Mouse (Mus musculus): ENCODE results near the gene 9230112D13Rik.

The 9230112D13Rik gene

GRCm38 (mm10) chr14:34522701-34523100, at the start of gene 9230112D13Rik:
9230112D13Rik (minus strand) TSS chr14:34522801.
- no peak for DNase-seq (ENCODE audit: low spot score in 2 of 2)

GRCm38 (mm10) chr14:34571610-34572387, 49.2 kb upstream of the 9230112D13Rik start:
- no peak for DNase-seq (ENCODE audit: low spot score in 2 of 2)

- DNase-seq (ENCODE audit: low spot score in 2 of 2): no peak
Measured at GRCm38 (mm10) chr14:34570903-34571302, 48.3 kb upstream of the 9230112D13Rik start.

- DNase-seq (ENCODE audit: low spot score in 2 of 2): peak; percentile 34 to 77
Measured at GRCm38 (mm10) chr14:34570294-34570693, 47.7 kb upstream of the 9230112D13Rik start.

- DNase-seq (ENCODE audit: low spot score in 2 of 2): no peak
Measured at GRCm38 (mm10) chr14:34569534-34570194, 47.1 kb upstream of the 9230112D13Rik start.

GRCm38 (mm10) chr14:34568626-34569025, 46.0 kb upstream of the 9230112D13Rik start:
- no peak for DNase-seq (ENCODE audit: low spot score in 2 of 2)

GRCm38 (mm10) chr14:34567697-34568096, 45.1 kb upstream of the 9230112D13Rik start:
- DNase-seq (ENCODE audit: low spot score in 2 of 2): no peak

GRCm38 (mm10) chr14:34566530-34566929, 43.9 kb upstream of the 9230112D13Rik start:
- DNase-seq (ENCODE audit: low spot score in 2 of 2): no peak

GRCm38 (mm10) chr14:34565711-34566110, 43.1 kb upstream of the 9230112D13Rik start:
- no peak for DNase-seq (ENCODE audit: low spot score in 2 of 2)

- no peak for DNase-seq (ENCODE audit: low spot score in 2 of 2)
Measured at GRCm38 (mm10) chr14:34564646-34565045, 42.0 kb upstream of the 9230112D13Rik start.

GRCm38 (mm10) chr14:34562393-34562792, 39.8 kb upstream of the 9230112D13Rik start:
- no peak for DNase-seq (ENCODE audit: low spot score in 2 of 2)

- no peak for DNase-seq (ENCODE audit: low spot score in 2 of 2)
Measured at GRCm38 (mm10) chr14:34561647-34562046, 39.0 kb upstream of the 9230112D13Rik start.

- DNase-seq (ENCODE audit: low spot score in 2 of 2): no peak
Measured at GRCm38 (mm10) chr14:34558947-34559346, 36.3 kb upstream of the 9230112D13Rik start.

GRCm38 (mm10) chr14:34555211-34555610, 32.6 kb upstream of the 9230112D13Rik start:
- no peak for DNase-seq (ENCODE audit: low spot score in 2 of 2)

GRCm38 (mm10) chr14:34554047-34554446, 31.4 kb upstream of the 9230112D13Rik start:
- DNase-seq (ENCODE audit: low spot score in 2 of 2): no peak

- DNase-seq (ENCODE audit: low spot score in 2 of 2): no peak
Measured at GRCm38 (mm10) chr14:34553470-34553869, 30.9 kb upstream of the 9230112D13Rik start.

- DNase-seq (ENCODE audit: low spot score in 2 of 2): no peak
Measured at GRCm38 (mm10) chr14:34552226-34552625, 29.6 kb upstream of the 9230112D13Rik start.

- peak; percentile 40 to 67 for DNase-seq (ENCODE audit: low spot score in 2 of 2)
Measured at GRCm38 (mm10) chr14:34549004-34549671, 26.5 kb upstream of the 9230112D13Rik start.

- no peak for DNase-seq (ENCODE audit: low spot score in 2 of 2)
Measured at GRCm38 (mm10) chr14:34548391-34549001, 25.9 kb upstream of the 9230112D13Rik start.

- no peak for DNase-seq (ENCODE audit: low spot score in 2 of 2)
Measured at GRCm38 (mm10) chr14:34544545-34544944, 21.9 kb upstream of the 9230112D13Rik start.

- no peak for DNase-seq (ENCODE audit: low spot score in 2 of 2)
Measured at GRCm38 (mm10) chr14:34544001-34544400, 21.4 kb upstream of the 9230112D13Rik start.

- DNase-seq (ENCODE audit: low spot score in 2 of 2): no peak
Measured at GRCm38 (mm10) chr14:34543596-34543995, 21.0 kb upstream of the 9230112D13Rik start.
